Mouse (Mus musculus) ovary, adult 2 months (tissue): ENCODE results near the gene Olfr461. TPM values are rescaled to one million over a fixed set of nuclear protein-coding genes. Genes with fewer than 3 reads are reported as not detected.

Source experiments
- polyA plus RNA-seq: library from polyadenylated mRNA; depleted of rRNA; stranded (reverse); fragments of >200 nt; gene quantifications from 2 replicates; pipeline ENCODE4 v1.2.3, GENCODE M21; 2012; rRNA removed

The Olfr461 gene
- not detected in 2 replicates for polyA plus RNA-seq

DNA sequence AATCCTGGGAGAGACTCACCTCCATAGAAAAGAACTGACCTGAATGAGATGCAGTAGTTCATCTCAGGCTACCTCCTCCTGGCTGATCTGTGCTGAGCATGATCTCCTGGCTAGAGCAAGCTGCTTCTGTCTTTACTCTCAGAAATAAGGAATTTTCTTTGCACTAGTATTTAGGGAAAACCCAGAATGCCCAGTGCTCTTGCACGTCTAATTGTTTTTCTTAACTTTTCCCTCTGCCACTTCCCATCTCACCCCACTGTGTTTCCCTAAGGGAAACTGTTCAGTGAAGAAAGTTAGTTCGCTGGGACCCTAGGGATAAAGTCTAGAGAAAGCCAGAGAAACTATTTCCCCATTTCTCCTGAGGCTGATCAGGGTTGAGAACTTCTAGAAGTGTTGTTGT, at the start of gene Olfr461:
Olfr461 (minus strand) TSS at position 101 of the 400 bp plus-strand sequence.

DNA sequence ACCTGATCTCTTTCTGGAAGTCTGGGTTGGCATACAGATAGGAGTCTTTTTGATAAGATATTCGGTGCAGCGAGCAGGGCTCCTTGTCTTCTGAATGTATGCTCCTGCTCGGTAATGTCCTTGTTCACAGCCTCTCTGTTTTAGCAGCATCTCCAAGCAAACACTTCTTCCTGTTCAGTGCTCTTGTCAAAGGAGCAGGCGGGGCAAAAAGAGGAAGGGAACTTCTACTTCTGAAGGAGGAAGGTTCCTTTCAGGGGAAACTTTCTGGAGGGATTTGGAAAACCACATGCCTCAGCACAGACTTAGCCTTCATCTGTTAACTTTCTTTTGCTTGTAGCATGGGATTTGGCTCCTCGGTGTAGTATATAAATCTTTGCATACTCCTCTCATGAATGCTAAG, 30.8 kb upstream of the Olfr461 start, which contains the start of gene Clec5a:
Clec5a (minus strand) TSS at position 177 of the 400 bp plus-strand sequence.

DNA sequence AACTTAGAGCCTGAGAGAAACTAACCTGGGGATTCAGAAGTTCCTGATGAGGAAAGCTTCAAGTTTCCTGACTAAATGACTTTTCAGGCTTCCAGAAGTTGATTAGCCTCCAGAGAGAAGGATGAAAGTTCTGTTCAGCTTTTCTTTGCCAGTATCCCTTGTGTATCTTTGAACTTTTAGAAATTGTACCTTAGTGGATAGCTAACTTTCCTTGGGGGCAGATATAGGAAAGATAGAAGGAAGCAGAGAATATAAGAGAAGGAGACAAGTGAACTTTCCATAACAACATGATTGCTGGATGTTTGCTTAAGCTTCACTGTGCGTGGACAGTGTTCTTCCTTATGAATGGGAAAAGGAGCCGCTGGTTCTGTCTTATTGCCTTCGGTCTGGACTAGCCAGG, 14.3 kb upstream of the Olfr461 start, which contains the start of gene Olfr460:
Olfr460 (plus strand) TSS at position 301 of the 400 bp plus-strand sequence.

DNA sequence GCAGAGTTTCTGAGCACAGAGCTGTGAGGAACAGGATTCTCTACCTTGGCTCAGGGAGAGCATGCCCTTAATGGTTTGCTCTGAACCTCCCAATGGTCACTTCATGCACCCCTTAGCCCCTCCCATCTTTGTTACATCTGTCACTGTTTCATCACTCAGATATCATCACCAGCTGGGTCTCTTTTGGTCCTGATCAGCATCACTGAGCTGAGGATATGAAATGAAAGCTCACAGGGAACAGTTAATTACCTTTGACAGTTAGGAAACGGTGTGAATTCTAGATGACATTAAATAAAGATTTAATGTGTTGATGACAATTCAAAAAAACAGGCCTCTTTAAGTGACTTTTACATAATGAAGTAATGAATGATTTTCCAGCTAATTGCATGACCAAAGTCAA, 35.4 kb downstream of the Olfr461 start, which contains the start of gene Prss37:
Prss37 (minus strand) TSS at position 101 of the 400 bp plus-strand sequence.

DNA sequence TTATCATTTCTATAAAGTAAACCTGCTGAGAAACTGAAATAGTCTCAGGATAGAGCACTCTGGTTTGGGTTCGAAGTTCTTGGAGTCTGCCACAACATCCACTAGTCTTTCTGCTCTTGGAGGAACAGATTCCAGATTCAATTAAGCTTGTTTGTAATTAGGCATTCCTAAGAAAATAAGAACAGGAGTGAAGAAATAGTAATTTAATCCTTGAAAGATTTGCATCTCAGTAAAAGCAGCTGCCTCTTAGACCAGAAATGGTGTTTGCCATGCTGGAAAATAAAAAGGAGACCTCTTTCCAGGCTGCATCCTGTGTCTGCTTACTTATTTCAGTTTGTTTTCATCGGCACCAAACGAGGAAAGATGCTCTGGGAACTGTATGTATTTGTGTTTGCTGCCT, 61.6 kb downstream of the Olfr461 start, which contains the start of gene Tas2r108:
Tas2r108 (plus strand) TSS at position 301 of the 400 bp plus-strand sequence.

Other genes starting within 250 kb of the Olfr461 start
- 14.2 and 22.0 TPM in 2 replicates for gene Agk, start 229.9 kb downstream of the Olfr461 start, polyA plus RNA-seq
- 6.4 and 6.6 TPM in 2 replicates for gene E330009J07Rik, start 118.9 kb downstream of the Olfr461 start, polyA plus RNA-seq
- gene Wee2, start 116.0 kb downstream of the Olfr461 start, polyA plus RNA-seq: 0.38 and 0.60 TPM in 2 replicates
- gene Ssbp1, start 83.7 kb downstream of the Olfr461 start, polyA plus RNA-seq: 9.4 and 11.1 TPM in 2 replicates
- gene Tas2r137, start 63.8 kb downstream of the Olfr461 start, polyA plus RNA-seq: not detected in 2 replicates
- not detected in 2 replicates for gene Tas2r108, start 61.5 kb downstream of the Olfr461 start, polyA plus RNA-seq
- not detected in 2 replicates for gene Prss37, start 35.5 kb downstream of the Olfr461 start, polyA plus RNA-seq
- gene Olfr460, start 14.4 kb upstream of the Olfr461 start, polyA plus RNA-seq: not detected in 2 replicates
- gene Clec5a, start 30.8 kb upstream of the Olfr461 start, polyA plus RNA-seq: 0.19 TPM in 1 of 2 replicates, not detected in the other
- not detected in 2 replicates for gene Tas2r138, start 58.3 kb upstream of the Olfr461 start, polyA plus RNA-seq
- 0.19 and 0.24 TPM in 2 replicates for gene Mgam, start 73.8 kb upstream of the Olfr461 start, polyA plus RNA-seq